Mouse (Mus musculus) liver, adult 2 months (tissue): ENCODE data around the gene Nadsyn1. TPM values are rescaled to one million over a fixed set of nuclear protein-coding genes. Genes with fewer than 3 reads are reported as not detected.

Experiments used
- DNase-seq: peaks from one replicate; pipeline ENCODE4 v3.0.0-alpha.2; 2011; ENCODE audit warnings: low read depth, low spot score; ENCODE audit errors: extremely low read depth
- H3K27ac ChIP-seq: fragments of 200-500 bp; replicated peaks from 2 replicates; pipeline ENCODE4 v1.5.1; 2012; ENCODE audit warnings: low read depth, mild to moderate bottlenecking, control low read depth, inconsistent platforms, low read length; ENCODE audit not compliant: insufficient read depth
- H3K27me3 ChIP-seq: fragments of 200-500 bp; 2 replicates; pipeline ENCODE4 v1.6.1; 2012; ENCODE audit warnings: mild to moderate bottlenecking, moderate library complexity, low read length, inconsistent platforms; ENCODE audit not compliant: control insufficient read depth, insufficient read depth
- H3K36me3 ChIP-seq: fragments of 200-500 bp; 2 replicates; pipeline ENCODE4 v1.6.1; 2012; ENCODE audit warnings: low read length, inconsistent platforms; ENCODE audit not compliant: control insufficient read depth, insufficient read depth
- H3K4me1 ChIP-seq: fragments of 200-500 bp; 2 replicates; pipeline ENCODE4 v1.6.1; 2011; ENCODE audit warnings: low read length; ENCODE audit not compliant: control insufficient read depth, insufficient read depth
- H3K4me3 ChIP-seq: fragments of 200-500 bp; 2 replicates; pipeline ENCODE4 v1.5.1; 2011; ENCODE audit warnings: low read depth, mild to moderate bottlenecking, control low read depth, low read length, moderate library complexity; ENCODE audit not compliant: insufficient read depth
- H3K79me2 ChIP-seq: fragments of 200-500 bp; 2 replicates; pipeline ENCODE4 v1.6.1; 2012; ENCODE audit warnings: inconsistent platforms, mild to moderate bottlenecking, low read length, moderate library complexity; ENCODE audit not compliant: control insufficient read depth, insufficient read depth
- H3K9ac ChIP-seq: fragments of 200-500 bp; 2 replicates; pipeline ENCODE4 v1.6.1; 2012; ENCODE audit warnings: low read depth, mild to moderate bottlenecking, control low read depth, inconsistent platforms, low read length
- CTCF ChIP-seq: fragments of 200-500 bp; IDR thresholded peaks from 2 replicates; pipeline ENCODE4 v1.5.1; 2011; ENCODE audit warnings: low read depth, low read length, control low read depth
- POLR2A ChIP-seq: fragments of 200-500 bp; IDR thresholded peaks from 2 replicates; pipeline ENCODE4 v1.6.1; 2011; ENCODE audit warnings: low read length, control low read depth; ENCODE audit not compliant: insufficient read depth; ENCODE audit errors: extremely low read depth
- WGBS: fragments of 180-500 bp; shearing (Covaris S2); methylation state at CpG from one replicate; pipeline ENCODE4 v1.1.7; 2018; 5-methylcytosine and 5-hydroxymethylcytosine counted together
- polyA plus RNA-seq: library from polyadenylated mRNA; depleted of rRNA; stranded (reverse); fragments of >200 nt; gene quantifications from 2 replicates; pipeline ENCODE4 v1.2.3, GENCODE M21; 2012; rRNA removed
- total RNA-seq: library from RNA; depleted of rRNA; stranded (reverse); fragments of >200 nt; gene quantifications from 2 replicates; pipeline ENCODE4 v1.2.3, GENCODE M21; 2014; rRNA removed

The Nadsyn1 gene
- total and polyA plus RNA-seq, 2 experiments, result 22.5 to 25.7 TPM

DNA sequence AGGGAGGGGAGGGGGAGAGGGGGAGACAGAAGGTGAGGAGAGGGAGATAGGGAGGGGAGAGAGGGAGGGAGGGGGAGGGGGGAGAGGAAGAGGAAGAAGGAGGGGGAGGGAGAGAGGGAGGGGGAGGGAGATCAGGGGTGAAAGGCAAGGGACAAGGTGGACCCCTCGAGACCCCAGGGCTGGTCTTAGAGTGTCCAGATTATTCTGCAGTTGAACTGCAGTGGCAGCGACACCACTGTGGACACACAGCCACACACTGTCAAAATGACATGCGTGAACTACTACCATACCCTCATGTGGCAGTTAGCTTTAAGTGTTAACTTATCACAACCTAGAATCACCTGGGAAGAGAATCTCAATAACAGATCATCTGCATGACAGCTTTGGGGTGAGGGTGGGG lies 73.6 kb downstream of the Nadsyn1 start:
- H3K4me1 ChIP-seq, result peaks cover 22% of the 10 kb centered on the region
- DNase-seq, result no peak
- no peak overlapping the region for H3K27ac ChIP-seq
- H3K36me3 ChIP-seq, result no peaks in the 10 kb centered on the region
- no peaks in the 10 kb centered on the region for H3K79me2 ChIP-seq
- TF ChIP-seq POLR2A, result no peak
- no peak for TF ChIP-seq CTCF
- no peaks in the 10 kb centered on the region for H3K27me3 ChIP-seq
- 78% methylated on average over 3 of the region's 3 CpGs for WGBS
- H3K4me3 ChIP-seq, result no peak overlapping the region
- H3K9ac ChIP-seq, result no peak overlapping the region

GRCm38 (mm10) chr7:143748041-143748868 lies 74.4 kb downstream of the Nadsyn1 start:
- WGBS, result 3% methylated on average over 16 of the region's 16 CpGs
- Histone ChIP-seq H3K4me3 (no peak overlapping the region), H3K79me2 (no peaks in the 10 kb centered on the region), H3K36me3 (no peaks in the 10 kb centered on the region), H3K27me3 (no peaks in the 10 kb centered on the region), H3K4me1 (peaks cover 22% of the 10 kb centered on the region), H3K9ac (no peak overlapping the region), H3K27ac (no peak overlapping the region)
- no peak for TF ChIP-seq POLR2A
- TF ChIP-seq CTCF, result peak; percentile 94
- DNase-seq, result peak; percentile 95

Other genes starting within 250 kb of the Nadsyn1 start
- gene Cars, start 222.8 kb downstream of the Nadsyn1 start, total RNA-seq, result 13.6 and 17.9 TPM in 2 replicates
- 15.2 and 20.0 TPM in 2 replicates for gene Cars, start 222.8 kb downstream of the Nadsyn1 start, polyA plus RNA-seq
- 0.37 and 0.87 TPM in 2 replicates for gene Tnfrsf26, start 194.1 kb downstream of the Nadsyn1 start, total RNA-seq
- gene Tnfrsf26, start 194.1 kb downstream of the Nadsyn1 start, polyA plus RNA-seq, result 0.12 and 0.26 TPM in 2 replicates
- 0.37 and 0.40 TPM in 2 replicates for gene Tnfrsf22, start 173.2 kb downstream of the Nadsyn1 start, total RNA-seq
- gene Tnfrsf22, start 173.2 kb downstream of the Nadsyn1 start, polyA plus RNA-seq, result 0.68 and 0.93 TPM in 2 replicates
- gene Tnfrsf23, start 137.0 kb downstream of the Nadsyn1 start, total RNA-seq, result 0.34 TPM in 1 of 2 replicates, not detected in the other
- 0.49 and 0.54 TPM in 2 replicates for gene Tnfrsf23, start 137.0 kb downstream of the Nadsyn1 start, polyA plus RNA-seq
- gene Osbpl5, start 65.9 kb downstream of the Nadsyn1 start, total RNA-seq, result 2.7 and 2.8 TPM in 2 replicates
- 3.0 and 3.8 TPM in 2 replicates for gene Osbpl5, start 65.9 kb downstream of the Nadsyn1 start, polyA plus RNA-seq
- not detected in 2 replicates for gene Mrgprg, start 55.9 kb downstream of the Nadsyn1 start, total RNA-seq
- 0.05 TPM in 1 of 2 replicates, not detected in the other for gene Mrgprg, start 55.9 kb downstream of the Nadsyn1 start, polyA plus RNA-seq
- 0.09 and 0.54 TPM in 2 replicates for gene Mrgpre, start 38.3 kb downstream of the Nadsyn1 start, total RNA-seq
- gene Mrgpre, start 38.3 kb downstream of the Nadsyn1 start, polyA plus RNA-seq, result 0.52 and 0.78 TPM in 2 replicates
- gene Dhcr7, start 296 bp upstream of the Nadsyn1 start, total RNA-seq, result 85.9 and 101 TPM in 2 replicates
- 282 and 283 TPM in 2 replicates for gene Dhcr7, start 296 bp upstream of the Nadsyn1 start, polyA plus RNA-seq
- gene Gm498, start 44.0 kb upstream of the Nadsyn1 start, total RNA-seq, result not detected in 2 replicates
- gene Gm498, start 44.0 kb upstream of the Nadsyn1 start, polyA plus RNA-seq, result not detected in 2 replicates
- gene Shank2, start 179.1 kb upstream of the Nadsyn1 start, total RNA-seq, result 4.1 and 6.4 TPM in 2 replicates
- 4.5 and 6.6 TPM in 2 replicates for gene Shank2, start 179.1 kb upstream of the Nadsyn1 start, polyA plus RNA-seq